Mouse (Mus musculus) spleen, adult 12 weeks (tissue): ENCODE data around the gene Smad6.

Experiments used
- DNase-seq: peaks from one replicate; pipeline ENCODE4 v3.0.0; 2022; ENCODE audit warnings: low spot score

The Smad6 gene

DNA sequence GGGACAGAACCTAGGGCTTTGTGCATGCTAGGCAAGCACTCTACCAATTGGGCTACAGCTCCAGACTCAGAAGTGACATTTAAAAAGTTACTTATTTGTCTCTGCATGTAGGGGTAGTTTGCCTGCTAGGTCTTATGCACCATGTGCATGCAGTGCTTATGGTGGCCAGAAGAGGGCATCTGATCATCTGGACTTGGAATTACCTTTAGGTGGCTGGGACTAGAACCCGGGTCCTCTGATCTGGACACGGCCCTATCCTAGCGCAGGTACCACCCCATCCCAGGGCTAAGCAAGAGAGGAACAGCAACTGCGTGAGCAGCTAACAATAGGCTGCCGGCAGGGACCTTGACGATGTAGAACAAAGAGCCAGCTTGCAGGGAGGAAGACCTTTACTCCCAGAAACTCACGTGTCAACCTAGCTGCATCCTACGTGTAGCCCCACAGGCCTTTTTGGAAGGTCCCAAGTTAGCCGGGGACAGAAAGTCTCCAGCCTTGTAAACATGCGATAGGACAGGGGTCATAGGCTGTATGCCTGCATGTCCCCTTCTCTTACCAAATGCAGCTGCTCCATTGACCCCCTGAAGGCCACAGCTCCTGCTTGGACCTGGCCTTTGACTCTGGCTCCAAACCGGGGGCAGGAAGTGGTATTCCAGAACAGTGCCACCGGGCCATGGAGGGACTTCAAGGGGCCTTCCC, 38.8 kb downstream of the Smad6 start:
- no peak for DNase-seq

DNA sequence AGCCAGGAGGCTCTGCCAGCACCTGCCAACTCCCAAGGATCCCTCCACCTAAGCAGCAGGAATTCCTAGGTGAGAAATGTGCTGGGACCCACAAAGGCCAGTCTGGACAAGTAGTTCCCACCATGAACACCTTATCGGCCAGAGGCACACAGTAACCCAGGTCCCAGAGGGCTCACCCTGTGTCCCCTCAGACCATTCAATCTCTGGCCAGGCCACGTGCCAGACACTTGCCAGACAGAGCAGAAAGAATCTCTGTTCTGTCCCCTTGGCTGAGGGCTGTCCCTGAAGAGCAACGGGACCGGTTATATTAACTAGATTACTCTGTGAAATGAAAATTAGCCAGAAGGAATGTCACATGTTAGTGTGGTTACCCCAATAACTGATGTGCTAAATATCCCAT, 39.9 kb downstream of the Smad6 start:
- no peak for DNase-seq

DNA sequence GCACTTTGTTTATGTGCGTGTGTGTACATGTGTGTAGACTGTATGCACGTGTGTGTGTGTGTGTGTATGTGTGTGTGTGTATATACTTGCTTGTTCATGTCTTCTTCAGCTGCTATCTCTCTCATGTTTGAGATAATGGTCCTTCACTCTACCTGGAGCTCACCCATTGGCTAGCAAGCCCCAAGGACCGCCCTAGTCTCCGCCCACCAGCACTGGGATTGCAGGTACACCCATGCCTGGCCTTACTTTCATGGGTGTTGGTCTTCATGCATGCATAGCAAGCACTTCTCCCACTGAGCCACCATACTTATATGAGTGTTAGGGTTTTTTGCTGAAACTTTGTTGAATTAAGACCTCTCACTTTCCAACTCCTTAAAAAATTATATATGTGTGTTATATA, 40.5 kb downstream of the Smad6 start:
- no peak for DNase-seq

DNA sequence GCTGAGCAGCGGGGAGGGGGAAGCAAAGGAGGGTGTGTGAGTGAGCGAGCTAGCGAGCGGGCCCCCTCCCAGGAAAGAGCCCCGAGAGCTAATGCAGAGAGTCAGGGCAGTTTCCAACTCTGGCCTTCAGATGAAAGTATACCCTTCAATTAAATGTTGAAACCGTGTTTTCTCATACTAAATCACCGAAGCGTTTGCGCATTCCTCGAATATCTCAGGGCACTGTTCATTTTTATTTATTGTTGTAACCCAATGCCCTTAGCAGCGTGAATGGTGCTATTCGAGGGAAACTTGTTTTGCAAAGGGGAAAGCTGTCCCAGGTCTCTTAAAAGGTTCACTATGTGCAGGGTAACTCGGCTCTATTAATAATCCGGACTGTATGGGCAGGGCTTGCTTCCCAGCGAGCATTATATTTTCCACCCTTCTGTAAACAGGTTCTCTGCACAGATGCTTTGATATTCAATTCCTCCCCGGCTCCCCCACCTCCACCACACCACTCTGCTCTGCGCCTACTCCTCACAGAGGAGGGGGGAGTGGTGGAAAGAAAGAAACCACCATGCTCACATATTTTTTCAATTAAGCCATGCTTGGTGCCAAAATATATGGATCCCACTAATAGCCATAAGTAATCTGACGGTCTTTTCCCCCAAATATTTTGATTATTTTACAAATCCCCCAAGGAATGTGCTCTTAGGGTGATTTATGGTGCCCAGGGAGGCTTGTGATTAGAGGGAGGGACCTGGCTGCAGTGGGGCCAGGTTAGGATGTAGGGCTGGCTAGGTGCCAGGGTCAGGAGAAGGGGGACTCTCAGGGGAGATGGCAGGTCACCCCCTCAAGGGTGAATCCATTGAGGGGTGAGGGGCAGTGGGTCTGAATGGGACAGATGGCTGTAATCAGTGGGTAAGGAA, 41.4 kb downstream of the Smad6 start:
- no peak for DNase-seq

DNA sequence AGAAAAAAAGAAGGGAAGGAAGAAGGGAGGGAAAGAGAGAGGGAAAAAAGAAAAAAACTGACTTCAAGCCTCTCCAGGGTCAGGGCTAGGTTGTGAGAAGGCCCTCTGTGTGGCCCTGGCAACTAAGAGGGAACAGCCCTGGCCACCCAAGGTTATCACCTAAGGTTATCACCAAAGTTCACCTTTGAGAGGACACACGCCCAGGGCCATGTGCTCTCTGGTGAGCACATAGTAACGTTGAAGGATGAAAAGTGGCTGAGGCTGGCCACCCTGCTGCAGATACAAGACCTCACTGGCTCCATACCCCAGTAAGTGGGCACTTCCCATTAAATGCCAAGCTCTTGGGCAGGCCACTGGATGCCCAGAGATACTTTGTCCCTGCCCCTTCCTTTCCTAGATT, 42.6 kb downstream of the Smad6 start:
- DNase-seq = no peak

DNA sequence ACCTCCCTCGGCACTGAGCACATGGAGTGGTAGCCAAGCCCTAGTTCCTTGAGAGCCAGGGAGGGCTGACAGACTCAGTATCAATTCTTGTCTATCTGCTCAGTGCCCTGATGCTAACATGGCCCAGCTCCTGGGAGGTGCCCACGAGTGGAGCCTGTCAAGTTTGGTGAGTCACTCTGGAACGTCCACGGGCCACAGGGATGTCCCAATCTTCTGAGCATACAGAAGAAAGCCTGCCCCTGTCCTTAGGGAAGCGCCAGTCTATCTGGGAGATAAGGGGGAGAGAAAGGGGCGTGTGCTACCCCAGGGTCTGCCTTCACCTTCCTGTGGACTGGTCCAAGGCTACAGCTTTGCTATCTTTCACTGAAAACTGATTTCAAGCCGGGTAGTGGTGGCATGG, 43.2 kb downstream of the Smad6 start:
- DNase-seq = no peak

DNA sequence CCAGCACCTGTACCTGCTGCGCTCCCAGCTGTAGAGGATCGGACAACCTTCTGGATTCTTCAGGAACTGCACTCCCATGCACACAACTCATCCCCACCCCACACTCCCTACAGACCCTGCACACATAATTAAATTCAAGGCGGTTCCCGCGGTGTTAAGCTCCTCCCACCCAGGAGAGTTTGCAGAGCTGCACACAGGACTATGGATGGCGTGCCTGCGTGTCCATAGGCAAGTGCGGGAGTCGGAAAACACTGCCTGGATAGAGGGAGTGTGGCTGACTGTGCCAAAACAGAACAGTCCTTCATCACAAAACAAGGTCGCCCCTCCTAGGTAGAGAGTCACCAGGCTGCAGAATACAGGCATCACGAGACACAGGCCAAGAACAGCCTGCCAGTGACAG, 45.9 kb downstream of the Smad6 start:
- no peak for DNase-seq

DNA sequence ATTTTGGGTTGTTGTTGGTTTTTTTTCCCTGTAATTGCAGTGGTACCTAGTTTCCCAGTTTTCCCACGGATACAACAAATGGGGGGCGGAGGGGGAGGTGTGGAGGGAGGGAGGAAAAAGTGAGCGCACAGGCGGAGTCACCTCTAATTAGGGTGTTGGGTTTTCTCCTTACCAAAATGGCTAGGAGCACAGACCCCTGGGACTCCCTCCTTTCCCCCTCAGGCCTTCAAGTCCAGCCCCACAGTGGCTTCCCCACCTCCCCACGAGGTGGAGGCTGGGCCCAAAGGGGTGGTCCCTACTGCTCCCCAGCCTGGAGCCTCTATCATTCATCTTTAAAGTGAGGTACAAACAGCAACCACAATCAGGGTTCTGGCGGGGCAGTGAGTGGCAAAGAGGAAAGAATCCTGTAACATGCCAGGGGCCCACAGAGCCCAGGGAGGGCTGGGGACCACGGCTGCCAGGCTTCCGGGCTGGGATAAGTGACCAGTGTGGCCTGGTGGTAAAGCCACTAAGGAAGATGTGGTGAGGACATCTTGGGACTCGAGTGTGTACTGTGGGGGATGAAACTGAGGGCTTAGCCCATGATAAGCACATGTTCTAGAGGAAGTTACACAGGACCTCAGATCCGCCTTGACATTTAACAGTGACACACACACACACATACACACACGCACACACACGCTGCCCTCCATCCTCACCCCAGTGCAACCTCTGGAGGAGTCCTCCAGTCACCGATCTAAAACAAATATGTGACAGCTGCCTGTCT, 47.4 kb downstream of the Smad6 start:
- no peak for DNase-seq

DNA sequence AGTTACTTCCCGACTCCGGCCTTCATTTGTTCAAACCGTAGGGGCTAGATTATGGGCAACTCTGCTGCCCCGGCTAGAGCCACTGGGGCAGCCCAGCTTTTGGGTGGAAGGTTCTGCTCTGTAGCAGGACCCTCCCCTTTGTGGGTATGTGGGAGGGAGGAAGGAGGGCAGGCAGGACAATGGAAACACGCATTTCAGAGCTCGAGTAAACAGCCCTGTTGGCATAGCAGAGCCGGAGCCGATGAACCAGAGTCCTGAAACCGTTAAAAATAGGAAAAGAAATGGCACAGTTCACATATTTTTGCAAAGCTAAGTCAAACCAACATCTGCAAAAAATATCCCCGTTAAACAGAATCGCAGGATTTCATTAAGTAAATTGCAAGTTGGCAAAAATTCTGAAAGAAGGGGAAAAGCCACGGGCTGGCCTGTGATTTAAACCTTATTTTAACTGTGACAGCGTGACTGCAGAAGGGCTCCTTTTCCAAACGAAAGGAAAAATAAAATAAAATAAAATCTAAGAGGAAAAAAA, 48.1 kb downstream of the Smad6 start:
- DNase-seq = no peak

DNA sequence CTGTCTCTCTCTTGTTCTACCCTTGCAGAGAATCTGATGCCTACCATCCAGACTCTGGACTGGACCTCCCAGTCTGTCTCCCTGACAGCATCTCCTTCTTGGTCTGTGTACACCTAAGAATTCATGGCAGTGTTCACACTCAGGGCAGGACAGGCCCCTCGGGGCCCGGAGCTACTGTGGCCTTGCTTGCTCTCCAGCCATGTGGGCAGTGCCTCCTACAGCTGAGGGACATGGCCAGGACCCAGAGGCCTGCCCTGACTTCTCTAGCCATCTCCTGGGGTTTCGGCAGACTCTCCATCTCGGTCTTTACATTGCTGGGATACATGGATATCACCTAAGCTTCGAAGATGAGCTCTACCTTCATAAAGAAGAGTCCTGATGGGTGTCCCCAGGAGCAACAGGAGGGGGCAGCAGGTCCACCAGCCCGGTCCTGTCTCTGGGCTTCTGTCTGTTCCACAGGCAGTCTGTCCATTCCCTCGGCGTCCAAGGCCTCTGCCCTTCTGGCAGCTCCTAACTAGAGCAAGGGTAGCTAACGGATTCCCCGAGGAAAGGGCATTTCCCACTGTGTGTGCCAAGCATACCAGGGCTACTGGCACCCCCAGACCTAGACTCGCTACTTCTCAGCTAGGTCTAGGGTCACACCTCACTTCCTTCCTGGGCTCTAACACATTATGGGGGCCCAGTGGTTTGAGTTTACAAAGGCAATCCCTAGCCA, 49.1 kb downstream of the Smad6 start:
- no peak for DNase-seq

DNA sequence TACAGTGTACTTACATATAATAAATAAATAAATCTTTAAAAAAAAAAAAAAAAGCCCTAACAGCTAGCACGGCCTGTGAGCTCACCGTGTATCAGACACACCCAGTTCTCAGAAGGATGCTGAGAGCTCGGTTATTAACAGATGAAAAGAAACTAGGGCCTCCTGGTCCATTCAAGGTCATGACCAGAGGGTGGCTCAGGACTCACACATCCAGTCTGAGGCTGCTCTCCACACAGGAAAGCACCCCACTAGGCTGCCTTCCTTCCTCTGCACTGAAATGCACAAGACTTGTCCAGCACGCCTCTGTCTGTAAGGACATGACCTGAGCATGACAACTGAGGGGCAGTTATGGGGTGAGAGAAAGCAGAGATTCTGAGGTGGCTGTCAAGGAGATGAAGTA, 50.3 kb downstream of the Smad6 start:
- DNase-seq = no peak

DNA sequence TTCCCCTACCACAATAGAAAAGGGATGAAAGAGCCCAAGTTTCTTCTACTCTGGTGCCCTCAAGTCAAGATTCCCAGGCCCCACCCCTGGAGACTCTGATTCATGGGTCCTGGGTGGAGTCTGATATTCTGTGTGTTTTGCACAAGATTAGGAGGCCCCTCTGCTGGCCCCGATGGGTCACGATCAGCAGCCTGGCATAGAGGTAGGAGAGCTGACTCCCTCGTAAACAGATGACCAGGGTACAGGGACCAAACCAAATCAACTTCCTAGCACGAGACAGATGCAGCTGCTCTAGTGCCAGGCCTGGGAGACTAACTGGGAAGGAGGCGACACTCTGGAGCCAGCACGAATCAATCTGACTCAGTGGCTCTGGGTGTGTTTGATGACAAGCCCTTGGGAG, 51.0 kb downstream of the Smad6 start:
- no peak for DNase-seq

DNA sequence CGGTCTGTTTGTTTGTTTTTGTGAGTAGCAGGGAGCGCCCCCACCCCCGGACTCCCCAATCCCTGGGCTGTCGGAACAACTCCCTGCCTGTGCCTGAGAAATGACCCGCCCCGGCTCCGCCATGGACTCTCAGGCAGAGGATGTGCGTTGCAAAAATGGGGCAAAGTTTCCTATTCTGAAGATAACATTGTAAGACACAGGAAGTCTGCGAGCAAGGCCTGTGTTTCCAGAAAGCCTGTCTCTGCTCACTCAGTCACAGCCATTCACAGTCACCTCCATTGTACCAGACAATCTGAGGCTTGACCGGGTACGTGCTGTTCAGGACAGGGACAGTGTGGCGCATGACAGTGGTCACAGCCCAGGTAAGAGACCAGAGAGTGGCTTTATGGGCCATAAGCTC, 51.5 kb downstream of the Smad6 start:
- no peak for DNase-seq

DNA sequence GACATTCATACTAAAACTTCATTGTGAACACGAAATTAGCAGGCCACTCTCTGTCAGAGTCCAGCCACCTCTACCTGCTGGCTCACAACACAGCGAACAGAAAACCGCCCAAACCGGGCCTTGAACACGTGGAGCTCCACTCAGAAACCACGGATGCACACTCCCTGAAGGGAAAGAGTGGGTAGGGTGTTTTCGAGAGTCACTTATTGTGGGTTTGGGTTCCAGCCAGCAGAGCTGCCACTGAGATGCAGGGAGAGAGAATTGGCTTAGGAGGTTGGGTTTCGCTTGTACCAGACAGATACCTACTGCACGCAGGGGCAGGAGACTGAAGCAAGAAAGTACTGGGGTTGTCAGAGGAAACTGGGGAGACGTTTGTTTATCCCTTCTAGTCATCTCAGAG, 52.4 kb downstream of the Smad6 start:
- no peak for DNase-seq

DNA sequence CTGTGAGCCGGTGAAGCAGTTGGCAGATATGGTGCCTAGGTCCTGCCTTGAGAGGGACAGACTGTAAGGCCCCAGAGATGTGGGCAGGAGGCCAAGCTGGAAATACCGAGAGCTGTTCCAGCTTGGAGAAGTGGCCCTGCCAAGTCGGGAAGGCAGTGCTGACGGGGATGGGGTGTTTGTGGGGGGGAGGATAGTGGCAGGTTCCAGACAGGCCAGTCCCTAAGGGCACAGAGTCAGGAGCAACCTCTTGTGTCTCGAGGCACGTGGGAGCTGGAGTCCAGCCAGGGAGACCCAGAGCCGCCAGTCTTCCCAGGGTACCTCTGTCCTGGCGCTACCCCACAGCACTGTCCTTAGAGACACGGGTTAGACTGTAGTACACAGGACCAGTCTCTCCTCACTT, 53.3 kb downstream of the Smad6 start:
- no peak for DNase-seq

DNA sequence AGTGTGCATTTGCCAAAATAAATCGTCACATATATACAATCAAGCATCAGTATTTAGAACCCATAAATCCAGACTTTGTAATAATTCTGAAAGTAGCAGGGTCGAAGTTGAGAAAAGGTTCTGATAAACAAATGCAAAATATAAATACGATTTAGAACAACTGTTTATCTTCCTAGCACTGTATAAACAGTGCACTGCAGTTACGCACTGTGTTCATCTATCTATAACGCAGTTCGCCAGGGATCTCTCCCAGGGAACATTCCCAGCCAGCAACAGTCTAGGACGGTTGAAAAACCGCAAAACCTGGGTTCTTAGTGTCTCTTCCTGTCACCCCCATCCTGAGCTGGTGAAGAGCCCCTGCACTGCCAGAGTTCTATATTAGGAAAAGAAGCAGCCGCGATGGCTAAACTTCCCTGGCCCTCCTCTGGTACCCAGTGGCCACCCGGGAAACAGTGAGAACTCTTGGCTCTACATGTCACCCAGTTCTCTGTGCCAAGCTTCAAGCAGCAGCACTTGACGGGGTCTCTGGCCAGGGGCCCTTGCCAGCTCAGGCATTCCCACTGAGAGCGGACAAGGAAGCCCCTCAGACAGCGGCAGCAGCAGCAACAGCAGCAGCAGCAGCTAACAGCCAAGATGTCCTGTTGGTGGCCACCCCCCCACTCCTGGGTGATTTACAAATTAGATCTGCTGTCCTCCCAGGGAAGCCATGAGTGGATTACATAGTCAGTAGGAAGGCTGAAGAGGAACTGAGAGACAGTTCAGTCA, 54.3 kb downstream of the Smad6 start:
- no peak for DNase-seq

DNA sequence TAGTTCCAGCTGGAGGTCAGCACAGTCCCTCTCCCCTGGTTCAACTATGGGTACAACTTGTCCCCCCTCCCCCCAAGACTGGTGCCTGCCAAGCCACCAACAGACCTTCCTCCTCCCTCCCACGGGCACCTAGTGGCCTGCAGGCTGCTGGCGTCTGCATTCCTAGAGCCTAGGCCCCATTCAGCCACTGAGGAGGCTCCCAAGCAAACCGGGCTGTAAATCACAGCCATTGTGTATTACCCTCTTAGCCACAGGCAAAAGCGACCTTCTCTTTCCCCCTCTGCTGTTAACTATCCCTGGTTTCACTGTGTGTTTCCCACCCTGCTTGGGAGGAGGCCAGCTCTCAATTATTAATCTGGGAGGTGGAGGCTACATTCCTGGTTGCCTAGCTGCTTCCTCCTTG, 56.3 kb downstream of the Smad6 start:
- no peak for DNase-seq

DNA sequence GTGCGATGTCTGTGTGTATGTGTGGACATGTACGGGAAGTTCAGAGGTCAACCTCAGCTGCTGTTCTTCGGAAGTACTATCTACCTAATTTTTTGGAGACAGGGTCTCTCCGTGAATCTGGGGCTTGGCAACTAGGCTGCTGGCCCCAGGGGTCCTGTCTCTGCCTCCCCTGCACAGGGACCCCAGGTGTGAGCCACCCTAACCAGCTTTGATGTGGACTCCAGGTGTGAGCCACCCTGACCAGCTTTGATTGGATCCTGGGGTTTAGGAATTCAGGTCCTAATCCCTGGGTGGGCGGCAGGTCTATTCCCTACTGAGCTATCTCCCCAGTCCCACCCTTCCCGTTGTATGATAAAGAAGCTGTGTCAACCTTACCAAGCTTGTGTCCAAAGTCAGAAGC, 60.0 kb downstream of the Smad6 start:
- DNase-seq = no peak

DNA sequence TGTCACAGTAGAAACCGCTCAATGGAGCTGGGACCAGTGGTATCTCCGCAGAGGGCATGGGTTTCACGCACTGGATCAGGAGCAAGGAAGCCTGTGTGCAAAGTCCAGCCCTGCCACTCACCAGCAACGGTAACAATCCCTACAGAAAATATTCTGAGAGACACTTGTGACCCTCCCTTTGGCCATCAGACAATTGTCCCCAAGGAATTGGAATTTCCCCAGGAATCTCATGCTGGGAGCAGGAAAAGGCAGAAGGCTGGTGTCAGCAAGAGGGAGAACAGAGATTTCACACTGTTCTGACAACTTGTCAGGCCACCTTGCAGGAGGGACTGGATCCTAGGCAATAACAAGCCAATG, 61.1 kb downstream of the Smad6 start:
- DNase-seq = no peak

DNA sequence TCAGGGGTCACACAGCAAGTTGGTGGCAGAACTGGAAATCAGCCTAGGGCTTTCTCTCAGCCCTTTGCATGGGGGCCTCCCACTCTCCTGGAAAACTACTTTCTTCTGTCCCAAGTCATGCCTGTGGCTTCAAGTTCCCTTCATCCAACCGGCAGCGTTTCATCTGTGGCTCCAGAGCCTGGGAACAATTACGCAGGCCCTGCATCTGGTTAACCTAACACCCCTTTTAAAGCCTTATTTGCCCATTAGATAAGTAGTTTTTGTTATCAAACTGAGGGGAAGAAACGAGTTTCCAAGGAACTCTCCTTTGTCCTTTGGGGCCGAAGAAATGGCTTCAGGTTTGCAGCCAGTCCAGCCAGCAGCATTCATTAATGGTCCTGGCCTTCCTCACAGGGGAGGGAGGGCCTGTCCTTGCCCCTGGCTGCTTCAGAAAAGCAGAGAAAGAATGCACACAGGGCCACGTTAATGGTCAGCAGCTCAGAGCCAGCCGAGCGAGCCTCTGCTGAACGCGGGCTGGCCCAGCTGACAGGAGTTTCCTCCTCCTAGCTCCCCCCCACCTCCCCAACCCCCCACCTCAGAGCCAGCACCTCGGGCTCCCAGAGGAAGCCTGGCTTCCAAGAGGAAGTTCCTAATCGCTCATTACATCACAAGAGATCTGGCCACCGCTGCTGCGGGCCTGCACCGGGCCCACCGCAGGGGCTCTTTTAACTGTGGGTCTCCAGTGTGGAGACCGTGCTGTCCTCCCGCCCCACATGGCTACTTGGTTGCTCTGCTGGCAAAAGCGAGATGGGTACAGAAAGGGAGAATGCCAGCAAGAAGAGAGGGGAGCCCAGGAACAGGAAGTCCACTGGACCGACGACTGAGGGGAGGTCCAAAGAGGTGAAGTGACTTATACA, 61.7 kb downstream of the Smad6 start:
- no peak for DNase-seq
